Mouse (Mus musculus) brain, adult 10 weeks (tissue): Measurements from ENCODE around the gene Phospho2. TPM values are rescaled to one million over a fixed set of nuclear protein-coding genes. Genes with fewer than 3 reads are reported as not detected.

Experiments used
- polyA plus RNA-seq: library from polyadenylated mRNA; stranded (reverse); fragments of 350-450 nt; fragmentation: Illumina TruSeq; extraction: RNeasy Lipid Tissue Mini Kit (QIAGEN cat#74804); gene quantifications from one replicate; pipeline ENCODE4 v1.2.3, GENCODE M21; 2015; ENCODE audit warnings: low read depth, low replicate concordance

Phospho2 gene
- polyA plus RNA-seq = 36.4 TPM

DNA sequence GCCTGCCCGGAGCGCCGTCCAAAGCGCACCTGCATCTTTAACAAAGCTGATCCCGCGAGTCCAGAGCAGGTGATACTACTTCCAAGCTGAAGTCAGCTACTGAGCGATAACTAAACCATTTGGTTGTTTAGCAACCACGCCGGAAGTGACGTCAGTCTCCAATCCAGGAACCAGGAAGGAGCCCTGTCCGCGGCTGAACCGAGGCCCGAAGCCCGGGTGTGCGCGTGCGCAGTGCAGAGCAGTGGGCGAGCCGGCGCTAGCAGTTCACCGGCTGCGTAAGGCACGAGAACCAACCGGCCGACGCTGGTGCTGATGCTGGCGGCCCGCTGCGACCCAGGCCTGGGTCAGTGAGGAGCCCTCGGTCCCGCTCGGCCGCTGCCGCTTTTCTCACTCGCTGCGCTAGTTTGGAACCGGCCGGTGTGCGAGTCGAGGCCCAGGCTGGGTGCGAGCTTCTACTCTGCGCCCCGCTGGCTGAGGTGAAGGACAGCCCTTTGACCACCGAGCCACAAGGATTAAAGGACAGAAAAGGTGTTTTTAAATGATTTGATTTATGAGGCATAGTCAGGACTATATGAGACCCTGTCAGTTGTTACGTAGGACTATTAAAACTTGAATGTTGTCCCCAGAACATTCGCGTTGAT is at the start of gene Phospho2, which contains the start of gene Ccdc173:
TSS of gene Phospho2 (plus strand) at position 195 of the 641 bp plus-strand sequence.
TSS of gene Ccdc173 (minus strand) at position 147 of the 641 bp plus-strand sequence.

DNA sequence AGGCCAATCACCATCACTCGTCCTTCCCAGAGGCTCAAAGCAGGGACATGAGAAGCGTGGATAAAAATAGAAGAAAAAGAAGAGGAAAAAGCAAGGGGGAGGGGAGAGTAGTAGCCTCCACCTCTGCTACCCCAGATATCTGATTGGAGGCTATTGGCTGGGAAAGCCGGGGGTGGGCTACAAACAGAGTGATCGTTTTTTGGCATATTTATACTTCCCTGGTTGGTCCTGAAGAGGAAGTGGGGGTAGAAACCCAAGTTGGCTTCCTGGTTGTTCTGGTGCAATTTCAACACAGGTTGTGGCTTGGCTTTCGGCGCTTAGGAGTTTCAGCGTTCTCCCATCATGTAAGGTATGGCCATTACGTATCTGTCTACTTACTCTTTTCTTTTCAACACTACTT is 32.3 kb downstream of the Phospho2 start, which contains the start of gene Klhl23:
TSS of gene Klhl23 (plus strand) at position 234 of the 400 bp plus-strand sequence.

Other genes starting within 250 kb of the Phospho2 start
- gene Lrp2, start 203.6 kb upstream of the Phospho2 start, polyA plus RNA-seq = 0.18 TPM
- 33.0 TPM for gene Bbs5, start 142.5 kb upstream of the Phospho2 start, polyA plus RNA-seq
- gene Klhl41, start 119.5 kb upstream of the Phospho2 start, polyA plus RNA-seq = 0.34 TPM
- gene Fastkd1, start 76.1 kb upstream of the Phospho2 start, polyA plus RNA-seq = 15.0 TPM
- 36.6 TPM for gene Ppig, start 67.1 kb upstream of the Phospho2 start, polyA plus RNA-seq
- gene Ccdc173, start within 50 bp of the Phospho2 start, polyA plus RNA-seq = 2.7 TPM
- gene Klhl23, start 32.3 kb downstream of the Phospho2 start, polyA plus RNA-seq = 41.6 TPM
- 141 TPM for gene Ssb, start 71.9 kb downstream of the Phospho2 start, polyA plus RNA-seq
- gene Mettl5, start 96.0 kb downstream of the Phospho2 start, polyA plus RNA-seq = 28.7 TPM
- gene Ubr3, start 107.6 kb downstream of the Phospho2 start, polyA plus RNA-seq = 68.4 TPM
- gene Myo3b, start 249.5 kb downstream of the Phospho2 start, polyA plus RNA-seq = 0.95 TPM